Comparison of ENCODE assay signal across 9 mouse cellular contexts in the genomic region with DNA sequence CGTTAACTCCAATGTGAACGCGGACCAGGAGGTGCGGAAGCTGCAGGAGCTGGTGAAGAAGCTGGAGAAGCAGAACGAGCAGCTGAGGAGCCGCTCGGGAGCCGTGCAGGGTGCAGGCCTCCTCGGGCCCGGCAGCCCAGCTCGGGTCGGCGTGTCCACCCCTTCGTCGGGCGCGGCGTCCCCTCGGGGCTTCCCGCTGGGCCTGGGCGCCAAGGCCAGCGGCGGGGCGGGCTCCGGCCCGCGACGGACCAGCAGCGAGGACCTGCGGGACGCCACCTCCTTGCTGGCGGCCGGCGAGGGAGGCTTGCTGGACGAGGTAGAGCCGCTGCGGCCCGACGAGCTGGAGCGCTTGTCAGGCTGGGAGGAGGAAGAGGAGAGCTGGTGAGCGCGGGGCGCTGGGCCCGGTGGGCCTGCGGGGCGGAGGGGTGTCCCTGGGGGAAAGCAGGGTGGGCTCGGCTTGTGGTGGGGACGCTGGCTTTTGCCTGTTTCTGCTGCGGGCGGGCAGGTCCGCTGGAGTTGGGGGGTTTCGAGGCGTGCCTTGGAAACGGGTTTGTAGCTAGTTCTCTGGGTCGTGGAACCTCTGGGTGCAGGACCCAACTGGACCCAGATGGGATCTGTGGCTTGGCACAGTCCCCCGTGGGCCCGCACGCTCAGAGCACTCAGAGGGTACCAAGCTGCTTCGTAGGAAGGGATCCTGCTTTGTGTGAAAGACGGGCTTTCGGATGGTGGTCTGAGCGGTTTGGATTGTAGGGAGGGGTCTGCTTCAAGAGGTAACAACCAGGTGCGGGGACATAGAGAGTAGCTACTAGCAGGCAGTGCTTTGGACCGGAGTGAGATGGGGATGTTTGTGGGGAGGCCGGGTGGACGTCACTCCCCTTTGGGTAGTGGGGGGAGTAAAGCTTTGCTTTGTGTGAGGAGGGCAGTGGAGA. TPM values are rescaled to one million over a fixed set of nuclear protein-coding genes. Genes with fewer than 3 reads are reported as not detected.
DNase-seq lines count a peak whose midpoint lies in the region; ATAC-seq and TF ChIP-seq lines count a peak whose summit lies in the region.
"Had no signal": no experiment of that assay in that cellular context is flagged by ENCODE, and none has a peak within 500 bp of the region (broad histone marks: within the 10 kb centered on the region; RNA-seq: fewer than 3 reads in every experiment).

No protein-coding gene starts in this region.

- H3K36me3 ChIP-seq in MEL (ENCODE audit: control insufficient read depth in 1 of 2, insufficient read depth in 2 of 2, low read length in 2 of 2), result peaks cover 0 to 39% of the 10 kb centered on the region in 2 experiments; a peak in 2 of 4 replicates
- no peaks in the 10 kb centered on the region for H3K36me3 ChIP-seq in embryonic facial prominence, embryonic 13.5 days
- H3K36me3 ChIP-seq in heart, postnatal 0 days (replicated peaks; ENCODE audit: control insufficient read depth, insufficient read depth, low read length), result no peaks in the 10 kb centered on the region
- H3K36me3 ChIP-seq in midbrain, embryonic 13.5 days, result no peaks in the 10 kb centered on the region
- no peaks in the 10 kb centered on the region for H3K36me3 ChIP-seq in stomach, embryonic 16.5 days (ENCODE audit: control insufficient read depth, insufficient read depth, low read length)

- no peaks in the 10 kb centered on the region for H3K9me3 ChIP-seq in MEL (replicated peaks; ENCODE audit: insufficient read depth, low read length)
- no peaks in the 10 kb centered on the region for H3K9me3 ChIP-seq in embryonic facial prominence, embryonic 13.5 days
- H3K9me3 ChIP-seq in heart, postnatal 0 days (replicated peaks; ENCODE audit: control insufficient read depth, low read length), result no peaks in the 10 kb centered on the region
- H3K9me3 ChIP-seq in midbrain, embryonic 13.5 days, result no peaks in the 10 kb centered on the region
- no peaks in the 10 kb centered on the region for H3K9me3 ChIP-seq in stomach, embryonic 16.5 days (replicated peaks; ENCODE audit: control insufficient read depth, low read length)

- TF ChIP-seq CTCF in MEL (IDR thresholded peaks at IDR 0.05 in 2 of 3, conservative IDR thresholded peaks at IDR 0.05 in 1 of 3; ENCODE audit: control insufficient read depth in 1 of 3, insufficient read depth in 1 of 3, low read depth in 2 of 3, low read length in 3 of 3, poor library complexity in 1 of 3, severe bottlenecking in 1 of 3), result no peak
- TF ChIP-seq CTCF in heart, postnatal 0 days (IDR thresholded peaks at IDR 0.05; ENCODE audit: low read depth), result no peak

- WGBS in embryonic facial prominence, embryonic 13.5 days, result under 1% methylated on average over 63 of the region's 66 CpGs
- under 1% methylated on average over 64 of the region's 66 CpGs for WGBS in heart, postnatal 0 days
- WGBS in midbrain, embryonic 13.5 days, result 1% methylated on average over 65 of the region's 66 CpGs
- WGBS in stomach, embryonic 16.5 days, result under 1% methylated on average over 66 of the region's 66 CpGs

- H3K27ac ChIP-seq in MEL (ENCODE audit: control insufficient read depth, low read depth, low read length), result peak overlapping the region; percentile 76
- peak overlapping the region; percentile 98 for H3K27ac ChIP-seq in embryonic facial prominence, embryonic 13.5 days
- H3K27ac ChIP-seq in heart, postnatal 0 days (ENCODE audit: low read depth), result peak overlapping the region; percentile 99
- peak overlapping the region; percentile 99 for H3K27ac ChIP-seq in midbrain, embryonic 13.5 days
- peak overlapping the region; percentile 99 for H3K27ac ChIP-seq in stomach, embryonic 16.5 days (ENCODE audit: low read length)

- H3K79me2 ChIP-seq in MEL (ENCODE audit: control insufficient read depth, insufficient read depth, low read length, poor library complexity), result peaks cover 36% of the 10 kb centered on the region

- peaks cover 7 to 25% of the 10 kb centered on the region in 2 experiments for H3K4me1 ChIP-seq in MEL (ENCODE audit: control insufficient read depth in 1 of 2, insufficient read depth in 2 of 2, low read length in 2 of 2)
- peaks cover 29% of the 10 kb centered on the region for H3K4me1 ChIP-seq in embryonic facial prominence, embryonic 13.5 days
- peaks cover 42% of the 10 kb centered on the region for H3K4me1 ChIP-seq in heart, postnatal 0 days (ENCODE audit: control insufficient read depth, insufficient read depth)
- H3K4me1 ChIP-seq in midbrain, embryonic 13.5 days (replicated peaks), result peaks cover 31% of the 10 kb centered on the region
- H3K4me1 ChIP-seq in stomach, embryonic 16.5 days (ENCODE audit: control insufficient read depth, insufficient read depth, low read length), result peaks cover 26% of the 10 kb centered on the region

- TF ChIP-seq EP300 in MEL (IDR thresholded peaks at IDR 0.05; ENCODE audit: low read depth in 1 of 2, low read length in 2 of 2), result no peak
- TF ChIP-seq EP300 in heart, postnatal 0 days (IDR thresholded peaks at IDR 0.05; ENCODE audit: low read depth), result no peak

- H3K27me3 ChIP-seq in MEL (ENCODE audit: control insufficient read depth in 1 of 2, insufficient read depth in 2 of 2, low read length in 2 of 2), result no peaks in the 10 kb centered on the region
- no peaks in the 10 kb centered on the region for H3K27me3 ChIP-seq in embryonic facial prominence, embryonic 13.5 days
- H3K27me3 ChIP-seq in heart, postnatal 0 days (ENCODE audit: control insufficient read depth, insufficient read depth, low read length), result no peaks in the 10 kb centered on the region
- 0 out of 2 replicates have a peak, but pooled peaks cover 3% of the 10 kb centered on the region for H3K27me3 ChIP-seq in midbrain, embryonic 13.5 days
- H3K27me3 ChIP-seq in stomach, embryonic 16.5 days (ENCODE audit: control insufficient read depth, insufficient read depth, low read length), result no peaks in the 10 kb centered on the region

- no peak for TF ChIP-seq POLR2A in MEL (IDR thresholded peaks at IDR 0.05; ENCODE audit: control insufficient read depth in 1 of 2, insufficient read depth in 1 of 2, low read depth in 1 of 2, low read length in 2 of 2, poor library complexity in 1 of 2)

- no peak for TF ChIP-seq RAD21 in MEL (IDR thresholded peaks at IDR 0.05; ENCODE audit: low read depth, low read length)

- H3K4me2 ChIP-seq in embryonic facial prominence, embryonic 13.5 days, result peak overlapping the region; percentile 71
- H3K4me2 ChIP-seq in heart, postnatal 0 days (ENCODE audit: low read depth, low read length), result peak overlapping the region; percentile 80
- H3K4me2 ChIP-seq in midbrain, embryonic 13.5 days (replicated peaks), result peak overlapping the region; percentile 72
- peak overlapping the region; percentile 75 for H3K4me2 ChIP-seq in stomach, embryonic 16.5 days (ENCODE audit: low read depth, low read length)

- intact Hi-C loops in left cerebral cortex, postnatal 25 days (cut with DNase I), result no loop called here

- peak overlapping the region; percentile 97 for H3K9ac ChIP-seq in MEL (ENCODE audit: control insufficient read depth, low read depth, low read length, poor library complexity, severe bottlenecking)
- H3K9ac ChIP-seq in embryonic facial prominence, embryonic 13.5 days, result peak overlapping the region; percentile 99
- H3K9ac ChIP-seq in heart, postnatal 0 days (replicated peaks; ENCODE audit: low read depth, low read length), result peak overlapping the region; percentile 99
- peak overlapping the region; percentile 99 for H3K9ac ChIP-seq in midbrain, embryonic 13.5 days (replicated peaks)
- peak overlapping the region; percentile 99 for H3K9ac ChIP-seq in stomach, embryonic 16.5 days (ENCODE audit: low read length)

- peak; percentile 96 for DNase-seq in heart, adult 11 months
- no peak for DNase-seq in heart, postnatal 4 days
- DNase-seq in MEL (ENCODE audit: low read depth, low spot score), result peak; percentile 49
- DNase-seq in heart, postnatal 0 days (ENCODE audit: low spot score), result peak; percentile 54
- peak; percentile 20 to 28 for DNase-seq in left cerebral cortex, postnatal 25 days (ENCODE audit: low spot score in 2 of 2)

- peak overlapping the region; percentile 76 to 78 for H3K4me3 ChIP-seq in MEL (ENCODE audit: control insufficient read depth in 1 of 2, insufficient read depth in 1 of 2, low read depth in 2 of 2, low read length in 2 of 2)
- H3K4me3 ChIP-seq in embryonic facial prominence, embryonic 13.5 days, result peak overlapping the region; percentile 98
- H3K4me3 ChIP-seq in heart, postnatal 0 days (ENCODE audit: low read depth, low read length), result peak overlapping the region; percentile 95
- peak overlapping the region; percentile 98 for H3K4me3 ChIP-seq in midbrain, embryonic 13.5 days (replicated peaks)
- H3K4me3 ChIP-seq in stomach, embryonic 16.5 days (replicated peaks; ENCODE audit: low read length), result peak overlapping the region; percentile 99

- ATAC-seq in embryonic facial prominence, embryonic 13.5 days (ENCODE audit: insufficient number of reproducible peaks, insufficient read depth, low FRiP score, low TSS enrichment, low read depth), result no peak; the same call in none of the 2 replicates
- peak; percentile 18 for ATAC-seq in heart, postnatal 0 days (ENCODE audit: insufficient read depth, low read depth)
- peak; percentile 73 for ATAC-seq in midbrain, embryonic 13.5 days
- peak; percentile 34 for ATAC-seq in stomach, embryonic 16.5 days (ENCODE audit: insufficient read depth, low FRiP score)

RNA-seq across cellular contexts. Expression of gene Slain2, which starts 0.8 kb away (rescaled TPM):
- 100 to 1,000 TPM; 116 to 121 TPM for total RNA-seq in heart, postnatal 4 days (2021)
- 18.8 and 18.9 TPM in 2 replicates for total RNA-seq in MEL (2012; rRNA removed)
- 10 to 100 TPM; 29.9 to 42.9 TPM for polyA plus RNA-seq in MEL (2012; ENCODE audit: insufficient read depth in 1 of 2, insufficient read length in 2 of 2, low read depth in 1 of 2, low replicate concordance in 2 of 2, missing spikeins in 1 of 2)
- 15.3 TPM in 2 replicates for polyA plus RNA-seq in embryonic facial prominence, embryonic 13.5 days (2015; fragmentation: Nextera tagmentation; extraction: Ambion mirVana)
- 80.9 and 85.3 TPM in 2 replicates for total RNA-seq in heart, postnatal 0 days (2014; rRNA removed; ENCODE audit: low replicate concordance)
- 19.8 and 20.0 TPM in 2 replicates for polyA plus RNA-seq in heart, postnatal 0 days (2015; fragmentation: Nextera tagmentation; extraction: Ambion mirVana)
- total RNA-seq in left cerebral cortex, postnatal 25 days (2021), result 10 to 100 TPM; 21.2 to 21.5 TPM
- polyA plus RNA-seq in midbrain, embryonic 13.5 days (2015; fragmentation: Nextera tagmentation; extraction: Ambion mirVana), result 17.5 and 18.1 TPM in 2 replicates
- 9.3 and 11.6 TPM in 2 replicates for polyA plus RNA-seq in stomach, embryonic 16.5 days (2015; fragmentation: Nextera tagmentation; extraction: Ambion mirVana)

RNA-seq across cellular contexts. Expression of gene Tec, which starts 46.6 kb away (rescaled TPM):
- 10 to 100 TPM; 13.2 TPM for total RNA-seq in heart, postnatal 4 days (2021)
- 44.8 and 57.4 TPM in 2 replicates for total RNA-seq in MEL (2012; rRNA removed)
- 10 to 100 TPM in 1 of 2 experiments, not detected in 1; 61.1 TPM for polyA plus RNA-seq in MEL (2012; ENCODE audit: insufficient read depth in 1 of 2, insufficient read length in 2 of 2, low read depth in 1 of 2, low replicate concordance in 2 of 2, missing spikeins in 1 of 2)
- polyA plus RNA-seq in embryonic facial prominence, embryonic 13.5 days (2015; fragmentation: Nextera tagmentation; extraction: Ambion mirVana), result 4.1 and 5.0 TPM in 2 replicates
- total RNA-seq in heart, postnatal 0 days (2014; rRNA removed; ENCODE audit: low replicate concordance), result 4.2 and 11.1 TPM in 2 replicates
- 16.2 TPM in 2 replicates for polyA plus RNA-seq in heart, postnatal 0 days (2015; fragmentation: Nextera tagmentation; extraction: Ambion mirVana)
- total RNA-seq in left cerebral cortex, postnatal 25 days (2021), result 1 to 10 TPM; 3.0 to 3.7 TPM
- polyA plus RNA-seq in midbrain, embryonic 13.5 days (2015; fragmentation: Nextera tagmentation; extraction: Ambion mirVana), result 4.0 and 5.1 TPM in 2 replicates
- 12.5 and 13.0 TPM in 2 replicates for polyA plus RNA-seq in stomach, embryonic 16.5 days (2015; fragmentation: Nextera tagmentation; extraction: Ambion mirVana)

RNA-seq across cellular contexts. Expression of gene Gm10135, which starts 59.6 kb away (rescaled TPM):
- total RNA-seq in heart, postnatal 4 days (2021), result not detected
- total RNA-seq in MEL (2012; rRNA removed), result 1.5 TPM in 1 of 2 replicates, not detected in the other
- 1 to 10 TPM in 1 of 2 experiments, not detected in 1; 6.0 TPM for polyA plus RNA-seq in MEL (2012; ENCODE audit: insufficient read depth in 1 of 2, insufficient read length in 2 of 2, low read depth in 1 of 2, low replicate concordance in 2 of 2, missing spikeins in 1 of 2)
- polyA plus RNA-seq in embryonic facial prominence, embryonic 13.5 days (2015; fragmentation: Nextera tagmentation; extraction: Ambion mirVana), result not detected in 2 replicates
- not detected in 2 replicates for total RNA-seq in heart, postnatal 0 days (2014; rRNA removed; ENCODE audit: low replicate concordance)
- not detected in 2 replicates for polyA plus RNA-seq in heart, postnatal 0 days (2015; fragmentation: Nextera tagmentation; extraction: Ambion mirVana)
- not detected for total RNA-seq in left cerebral cortex, postnatal 25 days (2021)
- not detected in 2 replicates for polyA plus RNA-seq in midbrain, embryonic 13.5 days (2015; fragmentation: Nextera tagmentation; extraction: Ambion mirVana)
- not detected in 2 replicates for polyA plus RNA-seq in stomach, embryonic 16.5 days (2015; fragmentation: Nextera tagmentation; extraction: Ambion mirVana)
- polyA plus RNA-seq: large intestine, adult 2 months had no signal
